Comparison of ENCODE assay signal across 20 mouse cellular contexts in the genomic region with DNA sequence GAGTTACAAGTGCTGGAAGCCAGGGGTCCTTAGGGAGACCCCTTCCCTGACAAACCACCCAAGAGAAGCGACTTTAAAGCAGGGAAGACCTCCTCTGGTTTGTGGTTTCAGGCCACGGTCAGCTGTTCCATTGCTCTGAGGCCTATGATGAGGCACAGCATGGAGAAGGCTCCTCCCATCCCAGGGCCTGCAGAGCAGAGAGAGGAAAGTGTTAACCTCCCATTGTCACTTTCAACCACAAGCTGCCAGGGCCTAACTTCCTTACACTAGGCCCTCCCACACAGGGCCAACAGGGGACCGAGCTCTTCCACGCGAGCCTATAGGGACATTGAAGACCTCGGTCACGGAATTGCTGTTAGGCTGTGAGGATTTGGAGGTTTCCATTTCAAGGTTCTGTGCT. TPM values are rescaled to one million over a fixed set of nuclear protein-coding genes. Genes with fewer than 3 reads are reported as not detected.
A peak's percentile ranks its signal among the peaks of the same experiment; 100 is the strongest.
DNase-seq lines count a peak whose midpoint lies in the region; ATAC-seq and TF ChIP-seq lines count a peak whose summit lies in the region.
"Had no signal": no experiment of that assay in that cellular context is flagged by ENCODE, and none has a peak within 500 bp of the region (broad histone marks: within the 10 kb centered on the region; RNA-seq: fewer than 3 reads in every experiment).

No protein-coding gene starts in this region.

- peak overlapping the region; percentile 52 for H3K9ac ChIP-seq in MEL (ENCODE audit: control insufficient read depth, low read depth, low read length, poor library complexity, severe bottlenecking)
- no peak overlapping the region for H3K9ac ChIP-seq in liver, embryonic 11.5 days (ENCODE audit: low read depth, low read length)
- no peak overlapping the region for H3K9ac ChIP-seq in midbrain, embryonic 11.5 days (ENCODE audit: low read length)
- H3K9ac ChIP-seq: forebrain, embryonic 15.5 days; heart, embryonic 13.5 days; hindbrain, embryonic 13.5 days; liver, embryonic 14.5 days; midbrain, embryonic 13.5 days had no signal

- no peak for TF ChIP-seq RAD21 in MEL (IDR thresholded peaks at IDR 0.05; ENCODE audit: low read depth, low read length)

- ATAC-seq in liver, embryonic 11.5 days (replicated peaks; ENCODE audit: low FRiP score) = peak; percentile 52
- peak; percentile 68 for ATAC-seq in megakaryocyte-erythroid progenitor cell, adult 5-6 weeks (replicated peaks; ENCODE audit: low FRiP score, low TSS enrichment, poor library complexity, severe bottlenecking)
- no peak for ATAC-seq in midbrain, embryonic 11.5 days (ENCODE audit: low FRiP score)
- ATAC-seq: forebrain, embryonic 15.5 days; intestine, postnatal 0 days; midbrain, embryonic 13.5 days had no signal

- peak; percentile 33 for DNase-seq in CD4-positive helper T cell, adult 2 months (ENCODE audit: low read depth, low spot score)
- peak; percentile 61 for DNase-seq in MEL (ENCODE audit: low read depth, low spot score)
- no peak for DNase-seq in liver, embryonic 11.5 days (ENCODE audit: low spot score)
- DNase-seq in midbrain, embryonic 11.5 days (ENCODE audit: low spot score, missing footprints) = no peak
- DNase-seq in neural tube, embryonic 10.5 days (ENCODE audit: extremely low spot score, low spot score) = no peak
- no peak for DNase-seq in right cerebral cortex, adult 18-20 months
- DNase-seq: adrenal gland, postnatal 10 days; cerebellum, postnatal 25 days; gastrocnemius, postnatal 14 days; kidney, postnatal 14 days; thymus, adult 2 months had no signal

- TF ChIP-seq POLR2A in MEL (IDR thresholded peaks at IDR 0.05; ENCODE audit: control insufficient read depth in 1 of 2, insufficient read depth in 1 of 2, low read depth in 1 of 2, low read length in 2 of 2, poor library complexity in 1 of 2) = no peak

- H3K4me2 ChIP-seq in liver, embryonic 11.5 days = no peak overlapping the region
- H3K4me2 ChIP-seq in midbrain, embryonic 11.5 days = no peak overlapping the region
- H3K4me2 ChIP-seq: forebrain, embryonic 15.5 days; heart, embryonic 13.5 days; hindbrain, embryonic 13.5 days; midbrain, embryonic 13.5 days had no signal

- no peak overlapping the region for H3K4me3 ChIP-seq in MEL (ENCODE audit: control insufficient read depth in 1 of 2, insufficient read depth in 1 of 2, low read depth in 2 of 2, low read length in 2 of 2)
- no peak overlapping the region for H3K4me3 ChIP-seq in liver, embryonic 11.5 days (ENCODE audit: low read depth, low read length)
- H3K4me3 ChIP-seq in midbrain, embryonic 11.5 days (ENCODE audit: low read depth, low read length) = no peak overlapping the region
- H3K4me3 ChIP-seq: forebrain, embryonic 15.5 days; heart, embryonic 13.5 days; hindbrain, embryonic 13.5 days; midbrain, embryonic 13.5 days had no signal

- peaks cover 5 to 11% of the 10 kb centered on the region in 2 experiments; a peak in 3 of 4 replicates for H3K4me1 ChIP-seq in MEL (ENCODE audit: control insufficient read depth in 1 of 2, insufficient read depth in 2 of 2, low read length in 2 of 2)
- H3K4me1 ChIP-seq in liver, embryonic 11.5 days (replicated peaks; ENCODE audit: control insufficient read depth, insufficient read depth, low read length) = peaks cover 31% of the 10 kb centered on the region
- H3K4me1 ChIP-seq in midbrain, embryonic 11.5 days (ENCODE audit: control insufficient read depth, insufficient read depth, low read length) = peaks cover 5% of the 10 kb centered on the region; the same call in 1 of the 2 replicates
- H3K4me1 ChIP-seq: forebrain, embryonic 15.5 days had no signal

- no peak for TF ChIP-seq CTCF in MEL (IDR thresholded peaks at IDR 0.05 in 2 of 3, conservative IDR thresholded peaks at IDR 0.05 in 1 of 3; ENCODE audit: control insufficient read depth in 1 of 3, insufficient read depth in 1 of 3, low read depth in 2 of 3, low read length in 3 of 3, poor library complexity in 1 of 3, severe bottlenecking in 1 of 3)

- no peak for TF ChIP-seq EP300 in MEL (IDR thresholded peaks at IDR 0.05; ENCODE audit: low read depth in 1 of 2, low read length in 2 of 2)

- WGBS in liver, embryonic 11.5 days = 31% methylated on average over 7 of the region's 7 CpGs
- 65% methylated on average over 7 of the region's 7 CpGs for WGBS in midbrain, embryonic 11.5 days

- no peaks in the 10 kb centered on the region for H3K9me3 ChIP-seq in MEL (replicated peaks; ENCODE audit: insufficient read depth, low read length)
- H3K9me3 ChIP-seq in liver, embryonic 11.5 days (ENCODE audit: control insufficient read depth, low read length) = no peaks in the 10 kb centered on the region
- H3K9me3 ChIP-seq in midbrain, embryonic 11.5 days (ENCODE audit: control insufficient read depth, low read length) = no peaks in the 10 kb centered on the region
- H3K9me3 ChIP-seq: forebrain, embryonic 15.5 days; heart, embryonic 13.5 days; hindbrain, embryonic 13.5 days; midbrain, embryonic 13.5 days had no signal

- H3K27me3 ChIP-seq in MEL (ENCODE audit: control insufficient read depth in 1 of 2, insufficient read depth in 2 of 2, low read length in 2 of 2) = no peaks in the 10 kb centered on the region
- no peaks in the 10 kb centered on the region for H3K27me3 ChIP-seq in liver, embryonic 11.5 days (replicated peaks; ENCODE audit: control insufficient read depth, insufficient read depth, low read length)
- no peaks in the 10 kb centered on the region for H3K27me3 ChIP-seq in midbrain, embryonic 11.5 days (ENCODE audit: control insufficient read depth, insufficient read depth, low read length)
- H3K27me3 ChIP-seq: forebrain, embryonic 15.5 days; heart, embryonic 13.5 days; hindbrain, embryonic 13.5 days; midbrain, embryonic 13.5 days had no signal

- H3K36me3 ChIP-seq in MEL (ENCODE audit: control insufficient read depth in 1 of 2, insufficient read depth in 2 of 2, low read length in 2 of 2) = peaks cover 2% of the 10 kb centered on the region in 2 experiments; a peak in 2 of 4 replicates
- H3K36me3 ChIP-seq in liver, embryonic 11.5 days (ENCODE audit: control insufficient read depth, insufficient read depth, low read length) = peaks cover 3% of the 10 kb centered on the region
- H3K36me3 ChIP-seq in midbrain, embryonic 11.5 days (ENCODE audit: control insufficient read depth, insufficient read depth, low read length) = 0 out of 2 replicates have a peak, but pooled peaks cover 4% of the 10 kb centered on the region

- no peaks in the 10 kb centered on the region for H3K79me2 ChIP-seq in MEL (ENCODE audit: control insufficient read depth, insufficient read depth, low read length, poor library complexity)

- H3K27ac ChIP-seq in MEL (ENCODE audit: control insufficient read depth, low read depth, low read length) = no peak overlapping the region
- H3K27ac ChIP-seq in liver, embryonic 11.5 days (ENCODE audit: low read depth, low read length) = no peak overlapping the region
- no peak overlapping the region for H3K27ac ChIP-seq in midbrain, embryonic 11.5 days (ENCODE audit: low read depth, low read length)
- H3K27ac ChIP-seq: forebrain, embryonic 15.5 days; heart, embryonic 13.5 days; hindbrain, embryonic 13.5 days; liver, embryonic 14.5 days; midbrain, embryonic 13.5 days had no signal

TF ChIP-seq in MEL, 35 proteins besides CTCF, POLR2A, EP300 and RAD21:
- 0 out of 2 replicates have a peak, but pooled peaks have one; percentile 18 for TF ChIP-seq ETS1 (IDR thresholded peaks at IDR 0.05; ENCODE audit: low read depth, low read length)
- no peak for TF ChIP-seq POLR2AphosphoS5 (IDR thresholded peaks at IDR 0.05; ENCODE audit: borderline replicate concordance, low read depth, low read length)

RNA-seq across cellular contexts. Expression of gene Tmem63b, which starts 16.5 kb away (rescaled TPM):
- total RNA-seq in MEL (2012; rRNA removed) = 12.0 and 12.3 TPM in 2 replicates
- 10 to 100 TPM in 1 of 2 experiments, not detected in 1; 37.9 TPM for polyA plus RNA-seq in MEL (2012; ENCODE audit: insufficient read depth in 1 of 2, insufficient read length in 2 of 2, low read depth in 1 of 2, low replicate concordance in 2 of 2, missing spikeins in 1 of 2)
- 16.0 and 18.0 TPM in 2 replicates for polyA plus RNA-seq in liver, embryonic 11.5 days (2014; fragmentation: Nextera tagmentation; extraction: Ambion mirVana)
- total RNA-seq in megakaryocyte-erythroid progenitor cell, adult 5-6 weeks (2014; fragmentation: Nextera tagmentation) = 19.3 and 21.1 TPM in 2 replicates
- 10.2 and 14.3 TPM in 2 replicates for total RNA-seq in megakaryocyte-erythroid progenitor cell, adult 5-6 weeks (2017)
- 43.3 and 49.3 TPM in 2 replicates for polyA plus RNA-seq in midbrain, embryonic 11.5 days (2014; fragmentation: Nextera tagmentation; extraction: Ambion mirVana)

RNA-seq across cellular contexts. Expression of gene Mrpl14, which starts 17.1 kb away (rescaled TPM):
- 66.2 and 68.0 TPM in 2 replicates for total RNA-seq in MEL (2012; rRNA removed)
- 100 to 1,000 TPM in 1 of 2 experiments, not detected in 1; 159 TPM for polyA plus RNA-seq in MEL (2012; ENCODE audit: insufficient read depth in 1 of 2, insufficient read length in 2 of 2, low read depth in 1 of 2, low replicate concordance in 2 of 2, missing spikeins in 1 of 2)
- 192 and 194 TPM in 2 replicates for polyA plus RNA-seq in liver, embryonic 11.5 days (2014; fragmentation: Nextera tagmentation; extraction: Ambion mirVana)
- total RNA-seq in megakaryocyte-erythroid progenitor cell, adult 5-6 weeks (2014; fragmentation: Nextera tagmentation) = 79.0 and 88.9 TPM in 2 replicates
- 9.7 and 14.4 TPM in 2 replicates for total RNA-seq in megakaryocyte-erythroid progenitor cell, adult 5-6 weeks (2017)
- 111 and 114 TPM in 2 replicates for polyA plus RNA-seq in midbrain, embryonic 11.5 days (2014; fragmentation: Nextera tagmentation; extraction: Ambion mirVana)

RNA-seq across cellular contexts. Expression of gene 1600014C23Rik, which starts 30.5 kb away (rescaled TPM):
- 0.81 and 2.1 TPM in 2 replicates for total RNA-seq in MEL (2012; rRNA removed)
- 1 to 10 TPM in 1 of 2 experiments, not detected in 1; 2.7 TPM for polyA plus RNA-seq in MEL (2012; ENCODE audit: insufficient read depth in 1 of 2, insufficient read length in 2 of 2, low read depth in 1 of 2, low replicate concordance in 2 of 2, missing spikeins in 1 of 2)
- polyA plus RNA-seq in liver, embryonic 11.5 days (2014; fragmentation: Nextera tagmentation; extraction: Ambion mirVana) = not detected in 2 replicates
- not detected in 2 replicates for total RNA-seq in megakaryocyte-erythroid progenitor cell, adult 5-6 weeks (2014; fragmentation: Nextera tagmentation)
- not detected in 2 replicates for total RNA-seq in megakaryocyte-erythroid progenitor cell, adult 5-6 weeks (2017)
- 0.48 TPM in 1 of 2 replicates, not detected in the other for polyA plus RNA-seq in midbrain, embryonic 11.5 days (2014; fragmentation: Nextera tagmentation; extraction: Ambion mirVana)
- total RNA-seq: adrenal gland, postnatal 10 days; gastrocnemius, postnatal 14 days; layer of hippocampus, postnatal 14 days had no signal
- polyA plus RNA-seq: forebrain, embryonic 15.5 days; hindbrain, embryonic 13.5 days; intestine, postnatal 0 days; liver, embryonic 14.5 days; midbrain, embryonic 13.5 days; neural tube, embryonic 14.5 days; thymus, adult 2 months had no signal

RNA-seq across cellular contexts. Expression of gene Capn11, which starts 44.1 kb away (rescaled TPM):
- not detected in 2 replicates for total RNA-seq in MEL (2012; rRNA removed)
- polyA plus RNA-seq in MEL (2012; ENCODE audit: insufficient read depth in 1 of 2, insufficient read length in 2 of 2, low read depth in 1 of 2, low replicate concordance in 2 of 2, missing spikeins in 1 of 2) = under 1 TPM in 1 of 2 experiments, not detected in 1; 0.03 TPM
- polyA plus RNA-seq in liver, embryonic 11.5 days (2014; fragmentation: Nextera tagmentation; extraction: Ambion mirVana) = 0.22 and 0.43 TPM in 2 replicates
- 0.98 TPM in 1 of 2 replicates, not detected in the other for total RNA-seq in megakaryocyte-erythroid progenitor cell, adult 5-6 weeks (2014; fragmentation: Nextera tagmentation)
- total RNA-seq in megakaryocyte-erythroid progenitor cell, adult 5-6 weeks (2017) = 0.15 TPM in 1 of 2 replicates, not detected in the other
- polyA plus RNA-seq in midbrain, embryonic 11.5 days (2014; fragmentation: Nextera tagmentation; extraction: Ambion mirVana) = 0.52 and 0.84 TPM in 2 replicates
- polyA plus RNA-seq: intestine, postnatal 0 days; liver, embryonic 14.5 days; neural tube, embryonic 14.5 days had no signal

Comparison
In these comparisons a context has a peak if more than half of its experiments do, and no peak if none do; other contexts are left out.
1. DNase-seq: peak in CD4-positive helper T cell, adult 2 months (single experiment) and MEL (single experiment); none in liver, embryonic 11.5 days (single experiment), midbrain, embryonic 11.5 days (single experiment), neural tube, embryonic 10.5 days (single experiment) and right cerebral cortex, adult 18-20 months (single experiment).